Mouse (Mus musculus) embryonic fibroblast, embryonic 13.5 days (primary cell): ENCODE data around the gene Camk1d.

Experiments used
- CTCF ChIP-seq: IDR thresholded peaks from 2 replicates; pipeline ENCODE4 v1.5.1; 2011; ENCODE audit warnings: mild to moderate bottlenecking, control low read depth, low read length, moderate library complexity, borderline replicate concordance; ENCODE audit not compliant: insufficient read depth
- POLR2A ChIP-seq: IDR thresholded peaks from 2 replicates; pipeline ENCODE4 v1.6.1; 2011; ENCODE audit warnings: low read depth, mild to moderate bottlenecking, control low read depth, low read length, moderate library complexity

GRCm38 (mm10) chr2:5663499-5663898 lies 50.8 kb downstream of the Camk1d start:
- no peak for TF ChIP-seq POLR2A
- TF ChIP-seq CTCF = no peak
